Mouse (Mus musculus) urinary bladder, postnatal 25 days (tissue): ENCODE results near the gene Helz.

Experiments used
- DNase-seq: peaks from one replicate; pipeline ENCODE4 v3.0.0; 2022; ENCODE audit warnings: low spot score

Gene Helz

GRCm38 (mm10) chr11:107674006-107674405, 126.3 kb downstream of the Helz start:
- DNase-seq: no peak

GRCm38 (mm10) chr11:107674601-107675000, 126.9 kb downstream of the Helz start:
- no peak for DNase-seq

GRCm38 (mm10) chr11:107675246-107675645, 127.5 kb downstream of the Helz start:
- no peak for DNase-seq

GRCm38 (mm10) chr11:107676207-107676940, 128.6 kb downstream of the Helz start:
- no peak for DNase-seq

- DNase-seq: no peak
Observed at GRCm38 (mm10) chr11:107682694-107683355, 135.1 kb downstream of the Helz start.

GRCm38 (mm10) chr11:107683544-107684465, 136.1 kb downstream of the Helz start:
- no peak for DNase-seq

- no peak for DNase-seq
Observed at GRCm38 (mm10) chr11:107686290-107686689, 138.6 kb downstream of the Helz start.

GRCm38 (mm10) chr11:107688480-107688879, 140.8 kb downstream of the Helz start:
- no peak for DNase-seq

- DNase-seq: no peak
Observed at GRCm38 (mm10) chr11:107691569-107691968, 143.8 kb downstream of the Helz start.

- no peak for DNase-seq
Observed at GRCm38 (mm10) chr11:107693338-107693737, 145.6 kb downstream of the Helz start.

- no peak for DNase-seq
Observed at GRCm38 (mm10) chr11:107699967-107700366, 152.2 kb downstream of the Helz start.

- DNase-seq: no peak
Observed at GRCm38 (mm10) chr11:107703272-107704134, 155.8 kb downstream of the Helz start.

- no peak for DNase-seq
Observed at GRCm38 (mm10) chr11:107705060-107705459, 157.3 kb downstream of the Helz start.

GRCm38 (mm10) chr11:107705476-107706074, 157.8 kb downstream of the Helz start:
- DNase-seq: no peak

- DNase-seq: no peak
Observed at GRCm38 (mm10) chr11:107707897-107708610, 160.3 kb downstream of the Helz start.

GRCm38 (mm10) chr11:107710379-107710778, 162.6 kb downstream of the Helz start:
- DNase-seq: no peak

- DNase-seq: no peak
Observed at GRCm38 (mm10) chr11:107714368-107714767, 166.6 kb downstream of the Helz start.

- DNase-seq: no peak
Observed at GRCm38 (mm10) chr11:107716332-107716938, 168.7 kb downstream of the Helz start, which contains the start of gene Cacng1. Gene Cacng1 (minus strand): TSS chr11:107716522.

- DNase-seq: no peak
Observed at GRCm38 (mm10) chr11:107720264-107721021, 172.7 kb downstream of the Helz start.
